Mouse (Mus musculus): ENCODE measurements around the gene Cox6a2. TPM values are rescaled to one million over a fixed set of nuclear protein-coding genes. Genes with fewer than 3 reads are reported as not detected.

The Cox6a2 gene
- polyA plus RNA-seq (2016; fragmentation: Nextera tagmentation; extraction: Ambion mirVana) = 6.8 and 10.4 TPM in 2 replicates

- Histone ChIP-seq H3K9ac (replicated peaks) (no peak within 1 kb of the TSS), H3K27me3 (no peaks in the 10 kb centered on the region), H3K4me1 (replicated peaks) (no peaks in the 10 kb centered on the region), H3K4me3 (replicated peaks) (no peak within 1 kb of the TSS), H3K36me3 (no peaks in the 10 kb centered on the region), H3K9me3 (no peaks in the 10 kb centered on the region), H3K4me2 (no peak within 1 kb of the TSS), H3K27ac (no peak within 1 kb of the TSS)
- no peak for ATAC-seq (ENCODE audit: insufficient number of reproducible peaks, insufficient read depth, low FRiP score, low TSS enrichment, low read depth)
- 80% methylated on average over 6 of the region's 6 CpGs for WGBS
These were observed at the start of gene Cox6a2 for GRCm38 (mm10) chr7:128206152-128206551. Gene Cox6a2, minus strand, starts transcription at chr7:128206387.

GRCm38 (mm10) chr7:128255757-128256156 lies 49.6 kb upstream of the Cox6a2 start:
- ATAC-seq (ENCODE audit: insufficient number of reproducible peaks, insufficient read depth, low FRiP score, low TSS enrichment, low read depth) = no peak
- H3K27me3 ChIP-seq = no peaks in the 10 kb centered on the region; the same call in 1 of the 2 replicates
- 86% methylated on average over 5 of the region's 5 CpGs for WGBS
- no peak overlapping the region for H3K4me2 ChIP-seq
- no peak overlapping the region for H3K27ac ChIP-seq
- H3K36me3 ChIP-seq = no peaks in the 10 kb centered on the region
- no peak overlapping the region for H3K9ac ChIP-seq (replicated peaks)
- peaks cover 13% of the 10 kb centered on the region for H3K4me1 ChIP-seq (replicated peaks)
- no peaks in the 10 kb centered on the region for H3K9me3 ChIP-seq
- H3K4me3 ChIP-seq (replicated peaks) = no peak overlapping the region

- H3K4me1 ChIP-seq (replicated peaks) = peaks cover 13% of the 10 kb centered on the region
- H3K9me3 ChIP-seq = no peaks in the 10 kb centered on the region
- H3K9ac ChIP-seq (replicated peaks) = no peak overlapping the region
- no peak overlapping the region for H3K4me3 ChIP-seq (replicated peaks)
- H3K4me2 ChIP-seq = no peak overlapping the region
- 65% methylated on average over 2 of the region's 2 CpGs for WGBS
- H3K36me3 ChIP-seq = no peaks in the 10 kb centered on the region
- ATAC-seq (ENCODE audit: insufficient number of reproducible peaks, insufficient read depth, low FRiP score, low TSS enrichment, low read depth) = no peak
- no peaks in the 10 kb centered on the region; the same call in 1 of the 2 replicates for H3K27me3 ChIP-seq
- no peak overlapping the region for H3K27ac ChIP-seq
These were observed 48.8 kb upstream of the Cox6a2 start for GRCm38 (mm10) chr7:128254978-128255377.

GRCm38 (mm10) chr7:128252609-128253008 lies 46.4 kb upstream of the Cox6a2 start:
- H3K9ac ChIP-seq (replicated peaks) = peak overlapping the region; percentile 48
- peak overlapping the region; percentile 62 for H3K4me2 ChIP-seq
- 0 out of 2 replicates have a peak overlapping the region, but pooled peaks have one; percentile 23 for H3K27ac ChIP-seq
- peaks cover 5% of the 10 kb centered on the region; the same call in 1 of the 2 replicates for H3K36me3 ChIP-seq
- H3K4me1 ChIP-seq (replicated peaks) = peaks cover 14% of the 10 kb centered on the region
- no peak for ATAC-seq (ENCODE audit: insufficient number of reproducible peaks, insufficient read depth, low FRiP score, low TSS enrichment, low read depth)
- H3K9me3 ChIP-seq = no peaks in the 10 kb centered on the region
- H3K27me3 ChIP-seq = peaks cover 10% of the 10 kb centered on the region
- WGBS = 7% methylated on average over 24 of the region's 24 CpGs
- peak overlapping the region; percentile 35 for H3K4me3 ChIP-seq (replicated peaks)

GRCm38 (mm10) chr7:128251946-128252345 lies 45.8 kb upstream of the Cox6a2 start:
- peaks cover 10% of the 10 kb centered on the region for H3K27me3 ChIP-seq
- peak overlapping the region; percentile 62 for H3K4me2 ChIP-seq
- 48% methylated on average over 12 of the region's 12 CpGs for whole genome bisulfite sequencing
- peaks cover 5% of the 10 kb centered on the region; the same call in 1 of the 2 replicates for H3K36me3 ChIP-seq
- peaks cover 14% of the 10 kb centered on the region for H3K4me1 ChIP-seq (replicated peaks)
- H3K9me3 ChIP-seq = no peaks in the 10 kb centered on the region
- peak overlapping the region; percentile 48 for H3K9ac ChIP-seq (replicated peaks)
- H3K4me3 ChIP-seq (replicated peaks) = peak overlapping the region; percentile 35
- H3K27ac ChIP-seq = no peak overlapping the region
- ATAC-seq (ENCODE audit: insufficient number of reproducible peaks, insufficient read depth, low FRiP score, low TSS enrichment, low read depth) = no peak

GRCm38 (mm10) chr7:128249998-128250397 lies 43.8 kb upstream of the Cox6a2 start:
- 89% methylated on average over 5 of the region's 5 CpGs for WGBS
- H3K9me3 ChIP-seq = no peaks in the 10 kb centered on the region
- no peak for ATAC-seq (ENCODE audit: insufficient number of reproducible peaks, insufficient read depth, low FRiP score, low TSS enrichment, low read depth)
- no peak overlapping the region for H3K4me3 ChIP-seq (replicated peaks)
- peaks cover 8% of the 10 kb centered on the region; the same call in 1 of the 2 replicates for H3K36me3 ChIP-seq
- H3K4me2 ChIP-seq = no peak overlapping the region
- H3K27ac ChIP-seq = no peak overlapping the region
- peaks cover 26% of the 10 kb centered on the region for H3K4me1 ChIP-seq (replicated peaks)
- no peak overlapping the region for H3K9ac ChIP-seq (replicated peaks)
- peaks cover 10% of the 10 kb centered on the region; the same call in 1 of the 2 replicates for H3K27me3 ChIP-seq

GRCm38 (mm10) chr7:128248081-128249042 lies 42.2 kb upstream of the Cox6a2 start:
- H3K27me3 ChIP-seq = peaks cover 10% of the 10 kb centered on the region; the same call in 1 of the 2 replicates
- peak overlapping the region; percentile 68 for H3K4me2 ChIP-seq
- no peak overlapping the region for H3K27ac ChIP-seq
- H3K9ac ChIP-seq (replicated peaks) = no peak overlapping the region
- peaks cover 26% of the 10 kb centered on the region for H3K4me1 ChIP-seq (replicated peaks)
- H3K9me3 ChIP-seq = no peaks in the 10 kb centered on the region
- peaks cover 20% of the 10 kb centered on the region for H3K36me3 ChIP-seq
- H3K4me3 ChIP-seq (replicated peaks) = peak overlapping the region; percentile 47
- 82% methylated on average over 10 of the region's 10 CpGs for WGBS
- no peak for ATAC-seq (ENCODE audit: insufficient number of reproducible peaks, insufficient read depth, low FRiP score, low TSS enrichment, low read depth)

- peak overlapping the region; percentile 47 for H3K4me3 ChIP-seq (replicated peaks)
- H3K27ac ChIP-seq = peak overlapping the region; percentile 81
- H3K4me1 ChIP-seq (replicated peaks) = peaks cover 22% of the 10 kb centered on the region
- peak overlapping the region; percentile 57 for H3K9ac ChIP-seq (replicated peaks)
- H3K36me3 ChIP-seq = peaks cover 29% of the 10 kb centered on the region
- H3K27me3 ChIP-seq = peaks cover 10% of the 10 kb centered on the region; the same call in 1 of the 2 replicates
- H3K9me3 ChIP-seq = no peaks in the 10 kb centered on the region
- H3K4me2 ChIP-seq = peak overlapping the region; percentile 68
- WGBS = 1% methylated on average over 13 of the region's 13 CpGs
- peak; percentile 54; the same call in 1 of the 2 replicates for ATAC-seq (ENCODE audit: insufficient number of reproducible peaks, insufficient read depth, low FRiP score, low TSS enrichment, low read depth)
These were observed 41.3 kb upstream of the Cox6a2 start for GRCm38 (mm10) chr7:128247443-128247842.

- H3K27ac ChIP-seq = peak within 1 kb of the TSS; percentile 81
- WGBS = 3% methylated on average over 20 of the region's 30 CpGs
- peak within 1 kb of the TSS; percentile 68 for H3K4me2 ChIP-seq
- H3K4me1 ChIP-seq (replicated peaks) = peaks cover 15% of the 10 kb centered on the region
- ATAC-seq (ENCODE audit: insufficient number of reproducible peaks, insufficient read depth, low FRiP score, low TSS enrichment, low read depth) = peak; percentile 44; the same call in 1 of the 2 replicates
- peak within 1 kb of the TSS; percentile 57 for H3K9ac ChIP-seq (replicated peaks)
- H3K36me3 ChIP-seq = peaks cover 36% of the 10 kb centered on the region
- peak within 1 kb of the TSS; percentile 47 for H3K4me3 ChIP-seq (replicated peaks)
- H3K9me3 ChIP-seq = no peaks in the 10 kb centered on the region
- H3K27me3 ChIP-seq = peaks cover 10% of the 10 kb centered on the region; the same call in 1 of the 2 replicates
These were observed 40.6 kb upstream of the Cox6a2 start, which contains the start of gene Tgfb1i1 for GRCm38 (mm10) chr7:128246496-128247391. Gene Tgfb1i1, plus strand, starts transcription at chr7:128246812.

GRCm38 (mm10) chr7:128245547-128245946 lies 39.4 kb upstream of the Cox6a2 start:
- peaks cover 10% of the 10 kb centered on the region; the same call in 1 of the 2 replicates for H3K27me3 ChIP-seq
- H3K36me3 ChIP-seq = peaks cover 48% of the 10 kb centered on the region
- ATAC-seq (ENCODE audit: insufficient number of reproducible peaks, insufficient read depth, low FRiP score, low TSS enrichment, low read depth) = no peak
- WGBS = 92% methylated on average over 4 of the region's 4 CpGs
- no peak overlapping the region for H3K27ac ChIP-seq
- H3K9me3 ChIP-seq = no peaks in the 10 kb centered on the region
- H3K9ac ChIP-seq (replicated peaks) = no peak overlapping the region
- H3K4me3 ChIP-seq (replicated peaks) = no peak overlapping the region
- H3K4me2 ChIP-seq = no peak overlapping the region
- H3K4me1 ChIP-seq (replicated peaks) = peaks cover 13% of the 10 kb centered on the region

Measured in limb, embryonic 12.5 days (tissue).